Comparison of ENCODE assay signal across 8 mouse cellular contexts in genomic region chr8:121445027-121445471, GRCm38 (mm10).
DNase-seq lines count a peak whose midpoint lies in the region.

No protein-coding gene starts in this region.

- intact Hi-C loops in left cerebral cortex, postnatal 36 days (cut with DNase I): no loop called here

- DNase-seq in layer of hippocampus, adult 18-20 months (ENCODE audit: low spot score in 2 of 2): peak; percentile 22 to 37
- no peak for DNase-seq in layer of hippocampus, adult 11-12 months (ENCODE audit: low spot score)
- DNase-seq in adrenal gland, adult 2 months: peak; percentile 89
- DNase-seq in frontal cortex, postnatal 10 days (ENCODE audit: low spot score in 2 of 2): peak; percentile 33 to 58
- DNase-seq in left cerebral cortex, postnatal 36 days (ENCODE audit: low spot score in 2 of 2): peak; percentile 62 to 77
- DNase-seq in testis, postnatal 10 days (ENCODE audit: low spot score): no peak
- no peak for DNase-seq in cerebellum, adult 9-11 months
- DNase-seq in thymus, postnatal 10 days (ENCODE audit: low spot score in 2 of 2): no peak

Comparison
In these comparisons a context has a peak if more than half of its experiments do, and no peak if none do; other contexts are left out.
1. DNase-seq: peak in layer of hippocampus, adult 18-20 months (2 of 2), adrenal gland, adult 2 months (single experiment), frontal cortex, postnatal 10 days (2 of 2) and left cerebral cortex, postnatal 36 days (2 of 2); none in layer of hippocampus, adult 11-12 months (single experiment), testis, postnatal 10 days (single experiment), cerebellum, adult 9-11 months (single experiment) and thymus, postnatal 10 days (0 of 2).